Mouse (Mus musculus) right cerebral cortex, adult 18-20 months (tissue): Measurements from ENCODE around the gene B4galt7.
"Not testable (repeated sequence)": the region's sequence is repeated elsewhere in the genome, so short reads cannot be mapped to it uniquely, and the experiment has no call there.

Source experiments
- DNase-seq: peaks from one replicate; pipeline ENCODE4 v3.0.0; 2022; ENCODE audit warnings: mixed read lengths

B4galt7 gene

GRCm38 (mm10) chr13:55599566-55600540, at the start of gene B4galt7:
Gene B4galt7 (plus strand): TSS chr13:55599896.
- peak; percentile 85 for DNase-seq

- no peak for DNase-seq
These were observed 43.8 kb upstream of the B4galt7 start for GRCm38 (mm10) chr13:55555921-55556320.

- DNase-seq: no peak
These were observed 42.2 kb upstream of the B4galt7 start for GRCm38 (mm10) chr13:55557499-55557898.

- no peak for DNase-seq
These were observed 36.3 kb upstream of the B4galt7 start for GRCm38 (mm10) chr13:55563266-55563879.

GRCm38 (mm10) chr13:55567001-55567400, 32.7 kb upstream of the B4galt7 start:
- no peak for DNase-seq

- DNase-seq: no peak
These were observed 31.7 kb upstream of the B4galt7 start for GRCm38 (mm10) chr13:55567949-55568348.

GRCm38 (mm10) chr13:55568524-55568923, 31.2 kb upstream of the B4galt7 start:
- not testable (repeated sequence) for DNase-seq

GRCm38 (mm10) chr13:55569726-55570285, 29.9 kb upstream of the B4galt7 start:
- DNase-seq: no peak

- DNase-seq: no peak
These were observed 29.3 kb upstream of the B4galt7 start for GRCm38 (mm10) chr13:55570286-55570973.

- DNase-seq: peak; percentile 94
These were observed 28.5 kb upstream of the B4galt7 start, which contains the start of gene Fam193b for GRCm38 (mm10) chr13:55571027-55571751. Gene Fam193b (minus strand): TSS chr13:55571120.

GRCm38 (mm10) chr13:55571977-55572376, 27.7 kb upstream of the B4galt7 start:
- DNase-seq: no peak

- no peak for DNase-seq
These were observed 26.3 kb upstream of the B4galt7 start, which contains the start of gene Tmed9 for GRCm38 (mm10) chr13:55573432-55573831. Gene Tmed9 (plus strand): TSS chr13:55573732.

GRCm38 (mm10) chr13:55574321-55574720, 25.4 kb upstream of the B4galt7 start:
- DNase-seq: no peak

GRCm38 (mm10) chr13:55575932-55576331, 23.8 kb upstream of the B4galt7 start:
- no peak for DNase-seq

GRCm38 (mm10) chr13:55576872-55577271, 22.8 kb upstream of the B4galt7 start:
- DNase-seq: not testable (repeated sequence)

- no peak for DNase-seq
These were observed 21.6 kb upstream of the B4galt7 start for GRCm38 (mm10) chr13:55578086-55578485.

GRCm38 (mm10) chr13:55591961-55592490, 7.7 kb upstream of the B4galt7 start:
- no peak for DNase-seq

GRCm38 (mm10) chr13:55592512-55593253, 7.0 kb upstream of the B4galt7 start:
- peak; percentile 98 for DNase-seq

- no peak for DNase-seq
These were observed 6.4 kb upstream of the B4galt7 start for GRCm38 (mm10) chr13:55593254-55593747.

- DNase-seq: peak; percentile 88
These were observed 4.3 kb upstream of the B4galt7 start for GRCm38 (mm10) chr13:55595375-55595774.

- DNase-seq: peak; percentile 59
These were observed 2.9 kb upstream of the B4galt7 start for GRCm38 (mm10) chr13:55596802-55597201.
